In genomic region chr7:68365711-68366110, GRCm38 (mm10) we compare ENCODE assay signal across 11 mouse cellular contexts.
DNase-seq lines count a peak whose midpoint lies in the region; ATAC-seq and TF ChIP-seq lines count a peak whose summit lies in the region.
"Had no signal": no experiment of that assay in that cellular context is flagged by ENCODE, and none has a peak within 500 bp of the region (broad histone marks: within the 10 kb centered on the region; RNA-seq: fewer than 3 reads in every experiment).

No protein-coding gene starts in this region.

- WGBS in kidney, adult 2 months, result 75% methylated on average over 9 of the region's 9 CpGs
- WGBS in neural tube, embryonic 15.5 days, result 80% methylated on average over 9 of the region's 9 CpGs

- TF ChIP-seq POLR2A in kidney, adult 2 months (IDR thresholded peaks at IDR 0.05; ENCODE audit: low read depth, low read length), result no peak

- H3K27ac ChIP-seq in kidney, adult 2 months (ENCODE audit: insufficient read depth, low read depth, low read length), result no peak overlapping the region
- no peak overlapping the region for H3K27ac ChIP-seq in neural tube, embryonic 15.5 days (replicated peaks)
- H3K27ac ChIP-seq: limb, embryonic 13.5 days had no signal

- no peaks in the 10 kb centered on the region for H3K27me3 ChIP-seq in kidney, adult 2 months (replicated peaks; ENCODE audit: control insufficient read depth, insufficient read depth, low read length)
- peaks cover 17% of the 10 kb centered on the region for H3K27me3 ChIP-seq in neural tube, embryonic 15.5 days (replicated peaks)

- no peak overlapping the region for H3K4me3 ChIP-seq in kidney, adult 2 months (ENCODE audit: insufficient read depth, low read depth, low read length)
- H3K4me3 ChIP-seq in neural tube, embryonic 15.5 days (replicated peaks), result no peak overlapping the region
- H3K4me3 ChIP-seq: limb, embryonic 13.5 days had no signal

- H3K4me1 ChIP-seq in kidney, adult 2 months (ENCODE audit: control insufficient read depth, insufficient read depth, low read length), result no peaks in the 10 kb centered on the region
- 0 out of 2 replicates have a peak, but pooled peaks cover 3% of the 10 kb centered on the region for H3K4me1 ChIP-seq in neural tube, embryonic 15.5 days

- intact Hi-C loops in heart, postnatal 25 days (cut with DNase I), result no loop called here

- no peak for TF ChIP-seq CTCF in kidney, adult 2 months (conservative IDR thresholded peaks at IDR 0.05; ENCODE audit: insufficient read depth, insufficient read length, low read depth, low read length)

- H3K36me3 ChIP-seq in kidney, adult 2 months (ENCODE audit: control insufficient read depth, insufficient read depth, low read length), result no peaks in the 10 kb centered on the region
- no peaks in the 10 kb centered on the region for H3K36me3 ChIP-seq in neural tube, embryonic 15.5 days
- H3K36me3 ChIP-seq: limb, embryonic 13.5 days had no signal

- no peak overlapping the region for H3K4me2 ChIP-seq in neural tube, embryonic 15.5 days
- H3K4me2 ChIP-seq: limb, embryonic 13.5 days had no signal

- no peaks in the 10 kb centered on the region for H3K9me3 ChIP-seq in neural tube, embryonic 15.5 days (replicated peaks)
- H3K9me3 ChIP-seq: limb, embryonic 13.5 days had no signal

- no peak for ATAC-seq in neural tube, embryonic 15.5 days (ENCODE audit: low FRiP score)

- peak; percentile 24 for DNase-seq in adrenal gland, postnatal 10 days
- DNase-seq in adrenal gland, postnatal 14 days, result no peak
- DNase-seq in kidney, adult 2 months, result peak; percentile 13
- no peak for DNase-seq in kidney, adult 8-10 months
- peak; percentile 7 for DNase-seq in heart, postnatal 25 days (ENCODE audit: low spot score)
- peak; percentile 57 to 63 for DNase-seq in right cerebral cortex, postnatal 10 days (ENCODE audit: low spot score in 2 of 2)
- no peak for DNase-seq in adrenal gland, postnatal 36 days
- DNase-seq: midbrain, embryonic 14.5 days; retina, postnatal 1 day had no signal

- H3K9ac ChIP-seq in neural tube, embryonic 15.5 days (replicated peaks), result no peak overlapping the region
- H3K9ac ChIP-seq: limb, embryonic 13.5 days had no signal

Comparison
In these comparisons a context has a peak if more than half of its experiments do, and no peak if none do; other contexts are left out.
1. DNase-seq: peak in adrenal gland, postnatal 10 days (single experiment), kidney, adult 2 months (single experiment), heart, postnatal 25 days (single experiment) and right cerebral cortex, postnatal 10 days (2 of 2); none in adrenal gland, postnatal 14 days (single experiment), kidney, adult 8-10 months (0 of 2) and adrenal gland, postnatal 36 days (0 of 2).